16 mouse cellular contexts compared by ENCODE assay signal in the genomic region with DNA sequence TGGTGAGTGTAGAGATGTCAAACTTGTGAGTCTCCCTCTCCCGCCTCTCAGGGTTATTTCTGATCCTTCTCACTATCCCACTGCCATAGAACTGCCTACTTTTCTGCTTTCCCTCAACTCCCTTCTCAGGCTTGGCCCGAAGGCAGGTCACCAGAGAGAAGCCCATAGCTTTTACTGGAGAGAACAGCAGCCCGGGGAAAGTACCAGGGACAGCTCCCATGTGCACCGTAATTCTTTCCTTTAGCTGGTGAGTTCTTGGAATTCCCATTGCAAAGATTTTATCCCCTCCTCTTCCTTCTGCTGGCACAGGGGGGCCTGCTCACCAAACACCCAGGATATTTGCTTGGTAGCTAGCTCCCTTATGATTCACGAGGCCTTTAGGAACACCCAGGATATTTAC. TPM values are rescaled to one million over a fixed set of nuclear protein-coding genes. Genes with fewer than 3 reads are reported as not detected.
DNase-seq lines count a peak whose midpoint lies in the region; ATAC-seq and TF ChIP-seq lines count a peak whose summit lies in the region.
"Had no signal": no experiment of that assay in that cellular context is flagged by ENCODE, and none has a peak within 500 bp of the region (broad histone marks: within the 10 kb centered on the region; RNA-seq: fewer than 3 reads in every experiment).

No protein-coding gene starts in this region.

- no peaks in the 10 kb centered on the region for H3K4me1 ChIP-seq in lung, postnatal 0 days (ENCODE audit: insufficient read depth, low read depth, low read length)
- peaks cover 5% of the 10 kb centered on the region; the same call in 1 of the 2 replicates for H3K4me1 ChIP-seq in embryonic facial prominence, embryonic 10.5 days
- 0 out of 2 replicates have a peak, but pooled peaks cover 2% of the 10 kb centered on the region for H3K4me1 ChIP-seq in intestine, postnatal 0 days (replicated peaks; ENCODE audit: control insufficient read depth, insufficient read depth, low read length)
- H3K4me1 ChIP-seq in forebrain, embryonic 11.5 days (replicated peaks; ENCODE audit: control insufficient read depth, insufficient read depth, low read length) = 0 out of 2 replicates have a peak, but pooled peaks cover 2% of the 10 kb centered on the region

- DNase-seq in adrenal gland, postnatal 14 days = peak; percentile 37
- no peak for DNase-seq in adrenal gland, postnatal 4 days (ENCODE audit: low spot score in 2 of 2)
- peak; percentile 13 for DNase-seq in lung, postnatal 0 days (ENCODE audit: low spot score)
- DNase-seq in lung, adult 18-20 months = no peak
- peak; percentile 59 for DNase-seq in embryonic facial prominence, embryonic 10.5 days (ENCODE audit: low spot score)
- DNase-seq in forebrain, embryonic 11.5 days (ENCODE audit: low spot score) = no peak
- no peak for DNase-seq in retina, embryonic 14.5 days (ENCODE audit: low spot score)
- DNase-seq: cerebellum, adult 2 months; heart, postnatal 14 days; liver; thymus, postnatal 14 days had no signal

- no peak for TF ChIP-seq CTCF in lung, postnatal 0 days (IDR thresholded peaks at IDR 0.05)
- no peak for TF ChIP-seq CTCF in intestine, postnatal 0 days (IDR thresholded peaks at IDR 0.05; ENCODE audit: low read depth)

- 29% methylated on average over 5 of the region's 5 CpGs for WGBS in lung, postnatal 0 days
- WGBS in embryonic facial prominence, embryonic 10.5 days = 29% methylated on average over 5 of the region's 5 CpGs
- WGBS in intestine, postnatal 0 days = 31% methylated on average over 5 of the region's 5 CpGs
- WGBS in forebrain, embryonic 11.5 days = 36% methylated on average over 5 of the region's 5 CpGs

- H3K27ac ChIP-seq in lung, postnatal 0 days (ENCODE audit: low read length) = no peak overlapping the region
- no peak overlapping the region for H3K27ac ChIP-seq in embryonic facial prominence, embryonic 10.5 days (replicated peaks)
- H3K27ac ChIP-seq in intestine, postnatal 0 days (ENCODE audit: low read depth, low read length) = no peak overlapping the region
- H3K27ac ChIP-seq in forebrain, embryonic 11.5 days (ENCODE audit: low read depth, low read length) = no peak overlapping the region
- H3K27ac ChIP-seq: lung, embryonic 15.5 days had no signal

- H3K9me3 ChIP-seq in lung, postnatal 0 days (ENCODE audit: low read length) = no peaks in the 10 kb centered on the region
- no peaks in the 10 kb centered on the region for H3K9me3 ChIP-seq in embryonic facial prominence, embryonic 10.5 days
- no peaks in the 10 kb centered on the region for H3K9me3 ChIP-seq in intestine, postnatal 0 days (ENCODE audit: control insufficient read depth)
- H3K9me3 ChIP-seq in forebrain, embryonic 11.5 days (ENCODE audit: control insufficient read depth, low read length) = no peaks in the 10 kb centered on the region
- H3K9me3 ChIP-seq: lung, embryonic 15.5 days had no signal

- H3K4me2 ChIP-seq in lung, postnatal 0 days (replicated peaks; ENCODE audit: low read depth, low read length) = no peak overlapping the region
- no peak overlapping the region for H3K4me2 ChIP-seq in intestine, postnatal 0 days (replicated peaks; ENCODE audit: low read depth)
- no peak overlapping the region for H3K4me2 ChIP-seq in forebrain, embryonic 11.5 days (ENCODE audit: low read depth, low read length, severe bottlenecking)
- H3K4me2 ChIP-seq: lung, embryonic 15.5 days had no signal

- no peak overlapping the region for H3K9ac ChIP-seq in lung, postnatal 0 days (replicated peaks; ENCODE audit: low read depth)
- no peak overlapping the region for H3K9ac ChIP-seq in intestine, postnatal 0 days (ENCODE audit: low read depth, low read length)
- no peak overlapping the region for H3K9ac ChIP-seq in forebrain, embryonic 11.5 days (ENCODE audit: low read length)
- H3K9ac ChIP-seq: lung, embryonic 15.5 days had no signal

- no peaks in the 10 kb centered on the region for H3K36me3 ChIP-seq in lung, postnatal 0 days (ENCODE audit: insufficient read depth, low read length)
- H3K36me3 ChIP-seq in embryonic facial prominence, embryonic 10.5 days (replicated peaks) = no peaks in the 10 kb centered on the region
- H3K36me3 ChIP-seq in intestine, postnatal 0 days (ENCODE audit: control insufficient read depth, insufficient read depth) = peaks cover 13% of the 10 kb centered on the region; the same call in 1 of the 2 replicates
- no peaks in the 10 kb centered on the region for H3K36me3 ChIP-seq in forebrain, embryonic 11.5 days (ENCODE audit: control insufficient read depth, insufficient read depth, low read length)
- H3K36me3 ChIP-seq: lung, embryonic 15.5 days had no signal

- no peaks in the 10 kb centered on the region for H3K27me3 ChIP-seq in lung, postnatal 0 days (replicated peaks; ENCODE audit: insufficient read depth, low read length)
- no peaks in the 10 kb centered on the region for H3K27me3 ChIP-seq in embryonic facial prominence, embryonic 10.5 days (replicated peaks; ENCODE audit: low read depth, poor library complexity, severe bottlenecking)
- no peaks in the 10 kb centered on the region for H3K27me3 ChIP-seq in intestine, postnatal 0 days (replicated peaks; ENCODE audit: control insufficient read depth, insufficient read depth, low read length)
- no peaks in the 10 kb centered on the region for H3K27me3 ChIP-seq in forebrain, embryonic 11.5 days (ENCODE audit: control insufficient read depth, insufficient read depth, low read length)
- H3K27me3 ChIP-seq: lung, embryonic 15.5 days had no signal

- no peak for ATAC-seq in lung, postnatal 0 days
- no peak for ATAC-seq in intestine, postnatal 0 days
- no peak for ATAC-seq in forebrain, embryonic 11.5 days (replicated peaks; ENCODE audit: low FRiP score)

- H3K4me3 ChIP-seq in lung, postnatal 0 days (ENCODE audit: low read depth, low read length) = no peak overlapping the region
- H3K4me3 ChIP-seq in embryonic facial prominence, embryonic 10.5 days = no peak overlapping the region
- no peak overlapping the region for H3K4me3 ChIP-seq in intestine, postnatal 0 days (ENCODE audit: low read depth, low read length)
- no peak overlapping the region for H3K4me3 ChIP-seq in forebrain, embryonic 11.5 days (ENCODE audit: low read depth, low read length)
- H3K4me3 ChIP-seq: lung, embryonic 15.5 days had no signal

- TF ChIP-seq EP300 in lung, postnatal 0 days (IDR thresholded peaks at IDR 0.05) = no peak

RNA-seq across cellular contexts. Expression of a gene that starts 56.5 kb away (rescaled TPM):
- not detected in 2 replicates for total RNA-seq in adrenal gland, postnatal 14 days (2021)
- total RNA-seq in adrenal gland, postnatal 4 days (2021) = not detected
- polyA plus RNA-seq in lung, postnatal 0 days (2015; fragmentation: Nextera tagmentation; extraction: Ambion mirVana) = 17.0 and 17.7 TPM in 2 replicates
- polyA plus RNA-seq in embryonic facial prominence, embryonic 10.5 days (2016; fragmentation: Nextera tagmentation; extraction: Ambion mirVana) = 0.48 and 1.0 TPM in 2 replicates
- 0.18 TPM in 1 of 2 replicates, not detected in the other for polyA plus RNA-seq in intestine, postnatal 0 days (2015; fragmentation: Nextera tagmentation; extraction: Ambion mirVana)
- 0.49 TPM in 1 of 2 replicates, not detected in the other for polyA plus RNA-seq in forebrain, embryonic 11.5 days (2014; fragmentation: Nextera tagmentation; extraction: Ambion mirVana)
- total RNA-seq: heart, adult 8-10 months; megakaryocyte-erythroid progenitor cell, adult 5-6 weeks had no signal
- polyA plus RNA-seq: stomach, embryonic 14.5 days had no signal

Comparison
In these comparisons a context has a peak if more than half of its experiments do, and no peak if none do; other contexts are left out.
1. DNase-seq: peak in adrenal gland, postnatal 14 days (single experiment), lung, postnatal 0 days (single experiment) and embryonic facial prominence, embryonic 10.5 days (single experiment); none in adrenal gland, postnatal 4 days (0 of 2), lung, adult 18-20 months (0 of 2), forebrain, embryonic 11.5 days (single experiment) and retina, embryonic 14.5 days (single experiment).